Mouse (Mus musculus): ENCODE measurements at regions not wholly inside any gene's neighbourhood (a gene's known extent, or its start where the extent isn't known, plus 50 kb on each side); places are given as distances from the start of the nearest gene placed in this dataset.
"Not testable (repeated sequence)": the region's sequence is repeated elsewhere in the genome, so short reads cannot be mapped to it uniquely, and the experiment has no call there.

DNA sequence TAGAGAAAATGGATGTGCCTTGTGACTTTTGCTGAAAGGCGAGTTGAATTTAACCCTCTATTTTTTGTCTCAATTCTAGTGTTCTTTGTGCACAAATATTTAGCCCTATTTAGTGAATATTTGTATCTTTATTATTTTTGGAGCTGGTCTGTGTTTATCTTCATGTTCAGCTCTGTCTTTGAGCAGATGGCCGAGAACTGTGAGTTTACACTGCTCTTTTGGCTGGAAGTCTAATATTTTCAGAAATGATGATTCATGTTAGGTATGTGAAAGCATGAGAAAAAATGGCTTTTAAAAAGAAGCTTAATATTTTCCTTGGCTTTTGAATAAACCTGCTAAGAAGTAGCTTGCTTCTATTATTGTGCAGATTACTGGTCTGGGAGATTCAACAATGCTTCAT is 505.4 kb downstream of the Sema5a start:
- DNase-seq (ENCODE audit: low read depth, low spot score) = no peak

DNA sequence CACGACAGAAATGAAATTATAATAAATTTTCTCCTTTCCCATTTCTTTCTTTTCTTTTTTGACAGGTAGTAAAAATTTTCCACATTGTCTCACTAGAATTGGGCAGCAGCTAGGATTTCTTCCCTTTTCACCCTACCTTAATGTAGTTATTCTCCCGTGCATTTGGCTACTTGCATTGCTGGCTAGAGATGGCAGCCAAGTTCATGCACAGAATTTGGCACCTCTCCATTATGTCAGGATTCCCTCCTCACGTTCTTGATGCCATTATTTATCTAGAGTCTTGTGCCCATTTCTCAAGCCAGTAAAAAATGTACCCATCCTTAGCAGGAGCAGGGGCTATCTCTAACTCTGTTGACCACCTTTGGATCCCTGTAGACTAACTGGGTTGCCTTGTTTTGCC is 507.4 kb downstream of the Sema5a start:
- DNase-seq (ENCODE audit: low read depth, low spot score) = no peak

- DNase-seq (ENCODE audit: low read depth, low spot score) = no peak
Observed at GRCm38 (mm10) chr15:32760141-32760540, 515.5 kb downstream of the Sema5a start.

GRCm38 (mm10) chr15:32766011-32766701 is 521.5 kb downstream of the Sema5a start:
- no peak for DNase-seq (ENCODE audit: low read depth, low spot score)

DNA sequence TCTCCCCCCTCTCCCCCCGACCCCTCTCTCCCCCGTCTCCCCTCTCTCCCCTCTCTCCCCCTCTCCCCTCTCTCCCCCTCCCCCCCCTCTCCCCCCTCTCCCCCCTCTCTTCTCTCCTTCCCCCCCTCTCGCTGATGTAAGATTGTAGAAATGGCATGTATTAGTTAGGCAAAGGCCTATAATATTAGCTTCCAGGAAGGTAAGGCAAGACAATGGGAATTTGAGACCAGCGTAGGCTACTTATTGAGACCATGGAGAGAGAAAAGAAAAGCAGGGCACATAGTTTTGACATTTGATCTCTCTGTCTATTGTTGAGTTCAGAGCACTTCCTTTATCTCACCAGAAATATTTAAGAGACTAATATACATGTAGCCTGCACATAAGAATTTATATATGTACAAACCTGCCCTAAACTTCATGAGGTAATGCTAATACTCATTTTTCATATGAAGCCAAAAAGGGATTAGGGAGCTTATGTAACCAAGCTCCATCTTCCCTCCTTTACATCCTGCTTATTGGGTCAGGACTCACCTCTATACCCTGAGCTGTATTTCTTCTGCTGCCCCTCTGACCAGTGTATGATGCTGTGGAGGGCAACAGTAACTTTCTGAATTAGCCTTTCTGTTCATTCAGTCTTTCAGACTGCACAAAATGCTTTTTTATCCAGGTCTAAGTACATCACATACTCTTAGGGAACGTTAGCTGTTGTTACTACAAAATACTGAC is 522.3 kb downstream of the Sema5a start:
- no peak for DNase-seq (ENCODE audit: low read depth, low spot score)

DNA sequence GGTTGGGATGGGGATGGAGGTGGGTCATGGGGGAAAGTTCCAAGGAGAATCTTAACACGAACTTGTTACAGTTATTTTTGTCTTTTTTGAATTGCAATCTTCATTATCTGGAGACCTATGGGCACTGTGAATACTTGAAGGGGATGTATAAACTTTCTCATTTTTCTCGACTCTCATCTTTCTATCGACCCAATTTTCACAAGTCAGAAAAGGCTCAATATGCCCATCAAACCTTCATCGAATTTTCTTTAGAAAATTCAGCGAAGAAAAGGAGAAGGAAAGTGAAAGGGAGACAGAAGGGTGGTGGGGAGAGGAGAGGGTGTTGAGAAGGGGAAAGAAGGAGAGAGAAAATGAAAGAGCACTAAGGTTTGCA is 533.6 kb downstream of the Sema5a start:
- not testable (repeated sequence) for DNase-seq (ENCODE audit: low read depth, low spot score)

- peak; percentile 54 for DNase-seq (ENCODE audit: low read depth, low spot score)
Observed at GRCm38 (mm10) chr15:32778599-32779273, 534.1 kb downstream of the Sema5a start.

- not testable (repeated sequence) for DNase-seq (ENCODE audit: low read depth, low spot score)
Observed at GRCm38 (mm10) chr15:32779274-32779615, 534.6 kb downstream of the Sema5a start.

DNA sequence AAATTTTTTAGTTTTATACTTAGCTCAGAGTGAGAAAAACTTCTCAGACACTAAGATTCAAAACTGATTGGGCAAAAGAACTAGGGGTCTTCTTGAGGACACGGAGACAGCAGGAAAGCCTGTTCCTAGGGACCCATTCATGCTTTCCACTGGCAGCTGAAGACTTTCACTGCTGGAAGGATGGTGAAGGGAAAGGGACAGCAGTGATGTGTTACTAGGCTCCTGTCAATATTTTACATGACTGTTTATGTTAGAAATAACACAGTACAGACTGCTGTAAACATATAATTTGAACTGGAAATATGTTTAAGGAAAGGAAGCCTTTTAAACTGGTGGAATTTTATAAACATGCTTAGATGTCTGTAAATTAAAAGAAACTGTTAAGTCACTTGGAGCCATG is 537.0 kb downstream of the Sema5a start:
- not testable (repeated sequence) for DNase-seq (ENCODE audit: low read depth, low spot score)

DNA sequence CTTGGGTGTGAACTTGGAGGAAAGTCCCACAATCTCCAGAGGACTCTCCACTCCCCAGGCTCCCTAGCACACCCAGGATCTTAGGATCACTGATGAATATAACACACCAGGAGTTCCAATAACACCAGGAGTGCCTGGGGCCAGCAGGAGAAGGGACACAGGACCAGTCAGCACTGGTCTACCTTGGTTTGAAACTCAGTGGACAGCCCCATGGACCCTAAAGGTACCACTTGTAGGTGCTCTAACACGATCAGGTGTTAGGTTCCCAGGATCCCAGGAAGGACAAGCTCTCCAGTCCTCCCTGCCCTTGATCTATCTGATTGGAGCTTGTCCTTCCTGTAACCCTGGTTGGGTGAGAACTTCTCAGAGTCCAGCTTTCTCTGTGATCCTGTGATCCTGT is 554.6 kb downstream of the Sema5a start:
- DNase-seq (ENCODE audit: low read depth, low spot score) = no peak

DNA sequence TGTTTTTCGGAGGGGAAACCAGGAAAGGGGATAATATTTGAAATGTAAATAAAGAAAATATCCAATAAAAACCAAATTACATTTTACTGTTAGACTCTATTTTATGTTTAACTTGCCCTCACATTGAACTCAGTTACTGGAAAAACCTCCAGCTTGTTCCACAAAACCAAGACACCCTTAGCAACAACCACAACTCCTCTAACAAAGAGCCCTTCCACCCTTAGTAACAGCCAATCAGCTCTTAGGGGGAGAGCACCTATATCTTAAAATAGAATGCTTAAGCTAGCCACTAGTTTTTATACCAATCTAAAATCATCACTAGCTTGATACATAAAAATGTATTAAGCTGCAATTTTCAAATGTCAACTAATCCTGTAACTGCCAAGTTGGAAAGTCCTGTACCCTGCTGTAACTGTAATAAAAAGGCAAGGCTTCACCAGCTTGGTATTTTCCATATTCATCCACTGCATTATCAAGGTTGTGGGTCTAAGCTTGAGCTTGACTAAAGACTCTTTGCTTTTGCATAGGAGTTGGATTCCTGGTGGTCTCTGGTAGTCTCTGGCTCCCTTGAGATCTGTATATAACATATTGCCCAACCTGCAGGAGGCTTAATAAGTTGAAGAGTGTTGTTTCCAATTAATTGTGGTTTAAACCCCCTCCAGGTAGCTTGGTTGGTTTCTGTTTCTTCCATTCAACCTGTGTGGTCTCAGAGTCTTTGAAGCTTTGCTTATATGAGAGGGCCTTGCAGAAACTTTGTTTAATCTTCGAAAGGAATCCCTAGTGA is 566.4 kb downstream of the Sema5a start:
- DNase-seq (ENCODE audit: low read depth, low spot score) = no peak

GRCm38 (mm10) chr15:32839966-32840365 is 595.4 kb downstream of the Sema5a start:
- no peak for DNase-seq (ENCODE audit: low read depth, low spot score)

Data from WW6 (cell line).